Mouse (Mus musculus) embryonic fibroblast, embryonic 13.5 days (primary cell): Measurements from ENCODE around the gene Pld4. TPM values are rescaled to one million over a fixed set of nuclear protein-coding genes. Genes with fewer than 3 reads are reported as not detected.

Source experiments
- H3K27ac ChIP-seq: 2 replicates; pipeline ENCODE4 v1.5.1; 2012; ENCODE audit warnings: low read length, control low read depth, inconsistent platforms; ENCODE audit not compliant: insufficient read depth
- H3K4me1 ChIP-seq: 2 replicates; pipeline ENCODE4 v1.6.1; 2011; ENCODE audit warnings: low read length; ENCODE audit not compliant: control insufficient read depth, insufficient read depth
- H3K4me3 ChIP-seq: 2 replicates; pipeline ENCODE4 v1.5.1; 2011; ENCODE audit warnings: mild to moderate bottlenecking, control low read depth, low read length; ENCODE audit not compliant: insufficient read depth
- CTCF ChIP-seq: IDR thresholded peaks from 2 replicates; pipeline ENCODE4 v1.5.1; 2011; ENCODE audit warnings: mild to moderate bottlenecking, control low read depth, low read length, moderate library complexity, borderline replicate concordance; ENCODE audit not compliant: insufficient read depth
- POLR2A ChIP-seq: IDR thresholded peaks from 2 replicates; pipeline ENCODE4 v1.6.1; 2011; ENCODE audit warnings: low read depth, mild to moderate bottlenecking, control low read depth, low read length, moderate library complexity
- polyA plus RNA-seq: library from polyadenylated mRNA; stranded (reverse); fragments of >200 nt; gene quantifications from 2 replicates; pipeline ENCODE4 v1.2.4, GENCODE M21; 2011; ENCODE audit warnings: low read depth; ENCODE audit not compliant: missing spikeins, insufficient read length

The Pld4 gene
- polyA plus RNA-seq, 1 experiment, result 4.2 TPM

DNA sequence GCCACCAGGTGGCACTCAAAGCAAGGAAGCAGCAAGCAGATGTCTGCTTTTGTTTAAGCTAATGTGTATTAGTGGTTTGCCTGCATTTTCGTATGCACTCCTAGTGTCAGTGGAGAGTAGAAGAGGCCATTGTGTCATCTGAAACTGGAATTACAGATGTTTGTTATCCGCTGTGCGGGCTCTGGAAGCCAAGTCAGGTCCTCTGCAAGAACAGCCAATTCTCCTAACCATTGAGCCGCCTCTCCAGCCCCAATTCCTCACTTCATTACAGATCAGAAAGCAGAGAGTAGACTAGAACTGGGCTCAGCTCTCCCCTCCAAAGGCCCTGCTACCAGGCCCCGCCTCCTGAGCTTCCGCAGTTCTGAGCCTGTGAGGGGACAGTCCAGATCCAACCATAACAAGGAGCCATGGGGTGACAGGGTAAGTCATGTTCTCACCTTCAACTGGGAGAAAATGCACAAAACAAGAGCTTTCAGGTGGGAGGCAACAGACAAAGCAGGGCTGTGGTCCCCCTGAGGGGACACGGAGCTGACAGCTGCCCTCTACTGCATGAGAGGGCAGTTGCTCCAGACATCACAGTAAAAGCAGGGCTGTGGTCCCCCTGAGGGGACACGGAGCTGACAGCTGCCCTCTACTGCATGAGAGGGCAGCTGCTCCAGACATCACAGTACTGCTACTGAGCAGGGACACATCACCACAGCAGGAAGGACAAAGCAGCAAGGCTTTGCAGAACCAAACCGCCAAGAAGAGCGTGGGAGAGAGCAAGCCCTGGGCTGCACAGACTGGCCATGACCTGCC is 13.4 kb upstream of the Pld4 start:
- Histone ChIP-seq H3K4me1 (no peaks in the 10 kb centered on the region), H3K27ac (no peak overlapping the region), H3K4me3 (no peak overlapping the region)
- no peak for TF ChIP-seq POLR2A

DNA sequence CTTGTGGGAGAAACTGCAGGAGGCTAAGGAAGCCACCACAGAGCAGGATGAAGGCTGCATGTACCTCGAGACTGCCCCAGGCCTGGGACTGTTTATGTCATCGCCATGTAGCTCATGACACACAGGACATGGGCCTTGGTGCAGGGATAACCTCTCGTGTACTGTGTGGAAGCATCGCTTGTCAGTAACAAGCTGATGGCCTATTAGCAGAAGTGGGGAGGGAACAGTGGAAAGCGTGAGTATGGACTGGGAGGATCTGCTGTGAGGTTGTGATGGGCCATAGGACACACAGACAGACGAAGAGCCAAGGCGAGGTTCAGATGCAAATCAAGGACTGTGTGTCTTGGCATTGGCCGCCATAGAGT is 12.9 kb upstream of the Pld4 start:
- no peak overlapping the region for H3K27ac ChIP-seq
- no peak overlapping the region for H3K4me3 ChIP-seq
- H3K4me1 ChIP-seq, result no peaks in the 10 kb centered on the region
- TF ChIP-seq CTCF, result no peak
- no peak for TF ChIP-seq POLR2A

DNA sequence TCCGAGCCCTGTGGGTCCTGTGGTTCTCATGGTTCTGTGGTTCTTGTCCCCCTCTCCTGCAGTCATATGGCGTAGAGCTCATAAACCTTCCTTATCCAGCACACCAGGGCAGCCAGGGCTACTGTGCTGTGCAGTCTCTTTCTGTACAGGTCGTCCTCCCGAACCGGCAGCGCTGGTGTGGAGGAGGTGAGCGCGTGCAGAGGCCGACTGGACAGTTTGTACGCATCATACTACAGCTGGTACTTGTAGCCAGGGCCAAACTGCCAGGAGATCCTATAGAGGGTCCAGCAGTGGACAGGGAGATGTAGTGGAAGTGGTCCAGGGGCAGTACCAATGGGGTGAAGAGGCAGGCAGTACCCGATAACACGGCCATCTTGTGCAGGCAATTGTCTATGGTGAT is 9.5 kb upstream of the Pld4 start:
- H3K27ac ChIP-seq, result no peak overlapping the region
- no peak overlapping the region for H3K4me3 ChIP-seq
- TF ChIP-seq POLR2A (no peak), CTCF (no peak)
- H3K4me1 ChIP-seq, result no peaks in the 10 kb centered on the region

DNA sequence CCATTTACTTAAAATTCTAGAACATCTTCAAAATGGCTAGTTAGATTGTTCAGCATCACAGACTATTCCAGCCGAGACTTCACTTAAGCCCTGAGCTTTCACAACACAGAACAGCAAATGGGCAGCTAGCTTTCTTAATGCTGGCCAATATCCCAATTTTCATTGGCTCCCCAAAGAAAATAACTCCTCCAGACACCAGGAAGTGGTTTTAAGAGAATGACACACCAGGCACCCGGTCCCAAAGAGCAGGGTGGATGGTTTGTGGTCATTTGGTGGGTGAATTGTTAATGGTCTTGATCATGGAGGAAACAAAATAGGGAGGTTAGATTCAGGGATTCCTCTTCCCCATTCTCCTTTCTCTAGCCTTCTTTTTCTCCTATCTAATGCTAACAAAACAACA is 8.1 kb upstream of the Pld4 start:
- Histone ChIP-seq H3K4me3 (no peak overlapping the region), H3K4me1 (no peaks in the 10 kb centered on the region), H3K27ac (no peak overlapping the region)
- TF ChIP-seq POLR2A (no peak), CTCF (no peak)

DNA sequence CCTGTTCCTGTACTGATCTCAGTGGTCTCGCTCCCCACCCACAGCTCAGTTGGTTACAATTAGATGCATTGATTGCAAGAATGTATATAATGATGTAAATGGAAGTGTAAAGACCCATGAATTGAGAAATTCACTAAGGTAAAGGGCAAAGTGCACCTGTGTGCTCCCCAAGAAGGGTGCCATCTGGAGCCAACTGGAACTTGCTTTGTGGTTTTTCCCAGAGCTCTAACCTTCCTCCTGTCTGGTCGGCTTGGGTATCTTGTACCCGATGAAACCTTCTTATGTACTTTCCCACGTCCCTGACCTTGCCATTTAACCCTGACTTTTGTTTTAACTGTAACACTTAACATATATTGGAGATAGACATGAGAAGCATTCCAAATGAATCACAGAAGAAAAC is 4.6 kb upstream of the Pld4 start:
- H3K4me3 ChIP-seq, result no peak overlapping the region
- H3K27ac ChIP-seq, result no peak overlapping the region
- H3K4me1 ChIP-seq, result no peaks in the 10 kb centered on the region
- no peak for TF ChIP-seq POLR2A
- no peak for TF ChIP-seq CTCF

DNA sequence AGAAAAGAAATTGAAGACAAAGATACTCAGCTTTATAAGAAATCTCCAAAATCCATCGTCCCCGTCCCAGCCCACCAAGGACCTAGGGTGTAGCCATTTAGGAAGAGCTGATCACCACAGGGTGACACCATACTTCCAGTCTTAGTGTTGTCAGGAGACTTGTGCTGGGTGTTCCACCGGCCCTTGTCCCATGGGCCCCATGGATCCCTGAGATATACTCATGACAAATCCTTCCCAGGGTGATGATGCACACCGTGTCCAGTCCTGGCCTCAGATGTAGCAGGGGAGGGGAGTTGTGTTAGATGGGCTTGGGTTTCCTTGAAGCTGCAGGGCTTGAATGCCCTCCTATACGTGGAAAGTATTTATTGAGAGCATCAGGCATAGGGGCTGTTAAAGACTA is 2.6 kb upstream of the Pld4 start:
- no peak for TF ChIP-seq POLR2A
- no peak for TF ChIP-seq CTCF
- H3K27ac ChIP-seq, result no peak overlapping the region
- H3K4me1 ChIP-seq, result no peaks in the 10 kb centered on the region
- H3K4me3 ChIP-seq, result no peak overlapping the region

DNA sequence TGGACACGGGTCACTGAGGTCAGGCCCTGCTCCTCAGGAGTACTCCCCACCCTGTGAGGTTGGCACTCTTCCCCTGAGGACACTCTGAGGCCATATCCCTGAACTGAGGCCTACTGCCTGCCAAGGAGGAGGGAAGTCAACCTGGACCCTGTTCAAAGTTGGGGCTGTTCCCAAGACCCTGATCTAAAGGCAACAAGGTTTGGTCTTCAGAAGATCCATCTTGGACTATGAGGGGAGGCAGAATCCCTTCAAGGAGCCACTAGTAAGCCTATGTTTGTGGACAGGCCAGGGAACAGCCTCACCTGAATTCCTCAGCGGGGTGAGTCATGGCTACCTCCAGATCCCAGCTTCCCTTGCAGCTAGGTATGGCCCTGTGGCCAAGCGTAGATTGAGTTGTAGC is 984 bp upstream of the Pld4 start:
- no peak overlapping the region for H3K27ac ChIP-seq
- TF ChIP-seq CTCF, result no peak
- TF ChIP-seq POLR2A, result no peak
- H3K4me1 ChIP-seq, result no peaks in the 10 kb centered on the region
- H3K4me3 ChIP-seq, result no peak overlapping the region

DNA sequence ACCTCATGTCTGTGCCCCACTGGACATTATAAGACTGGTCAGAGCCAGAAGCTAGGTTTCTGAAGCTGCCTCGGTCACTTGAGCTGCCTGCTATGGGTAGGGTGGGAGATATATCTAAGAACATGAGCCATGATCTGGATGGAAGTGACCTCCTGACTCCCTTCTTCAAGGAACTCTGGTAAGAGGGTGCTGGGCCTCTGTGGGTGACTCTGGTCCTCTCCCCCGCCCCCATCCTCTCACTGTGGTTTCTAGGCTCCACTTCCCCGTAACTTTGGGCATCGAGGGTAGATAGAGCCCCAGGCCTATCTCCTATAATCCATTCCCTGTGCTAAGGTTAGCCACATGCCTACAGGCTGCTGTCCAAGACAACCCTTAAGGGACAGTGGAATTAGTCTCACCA is 956 bp downstream of the Pld4 start:
- Histone ChIP-seq H3K4me3 (no peak overlapping the region), H3K4me1 (no peaks in the 10 kb centered on the region), H3K27ac (no peak overlapping the region)
- no peak for TF ChIP-seq CTCF
- no peak for TF ChIP-seq POLR2A

DNA sequence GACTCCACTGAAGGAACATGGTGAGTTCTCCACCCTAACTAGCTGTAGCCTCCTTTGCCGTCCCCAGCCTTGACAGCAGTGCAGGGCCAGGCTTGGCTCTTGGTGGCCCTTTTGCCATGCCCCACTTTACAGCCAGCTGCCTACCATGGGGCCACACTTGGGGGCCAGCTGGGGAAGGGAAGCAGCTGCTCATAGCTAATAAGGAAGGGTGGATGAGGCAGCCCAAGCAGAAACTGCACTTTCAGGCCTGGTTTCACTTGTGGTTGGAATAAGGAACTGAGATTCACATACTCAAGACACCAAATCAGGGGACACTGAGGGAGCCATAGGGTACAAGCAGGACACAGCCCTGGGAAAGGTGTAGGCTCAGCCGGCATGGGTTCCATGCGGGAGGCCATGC is 1.6 kb downstream of the Pld4 start:
- no peaks in the 10 kb centered on the region for H3K4me1 ChIP-seq
- TF ChIP-seq POLR2A (no peak), CTCF (no peak)
- H3K27ac ChIP-seq, result no peak overlapping the region
- no peak overlapping the region for H3K4me3 ChIP-seq

DNA sequence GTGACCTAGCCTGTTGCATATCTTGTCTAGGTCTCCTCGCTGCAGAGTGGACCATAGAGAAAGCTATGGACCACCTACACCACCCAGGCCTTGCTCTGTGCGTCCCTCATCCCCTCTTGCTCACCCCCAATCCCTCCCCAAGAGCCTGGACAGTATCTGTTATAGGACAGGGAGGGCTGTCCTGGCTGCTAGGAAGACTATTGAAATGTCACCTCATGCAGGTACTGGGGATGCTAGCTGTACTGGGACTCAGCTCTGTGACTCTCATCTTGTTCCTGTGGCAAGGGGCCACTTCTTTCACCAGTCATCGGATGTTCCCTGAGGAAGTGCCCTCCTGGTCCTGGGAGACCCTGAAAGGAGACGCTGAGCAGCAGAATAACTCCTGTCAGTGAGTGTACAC is 2.7 kb downstream of the Pld4 start:
- no peak for TF ChIP-seq POLR2A
- TF ChIP-seq CTCF, result no peak
- Histone ChIP-seq H3K27ac (no peak overlapping the region), H3K4me3 (no peak overlapping the region), H3K4me1 (no peaks in the 10 kb centered on the region)

DNA sequence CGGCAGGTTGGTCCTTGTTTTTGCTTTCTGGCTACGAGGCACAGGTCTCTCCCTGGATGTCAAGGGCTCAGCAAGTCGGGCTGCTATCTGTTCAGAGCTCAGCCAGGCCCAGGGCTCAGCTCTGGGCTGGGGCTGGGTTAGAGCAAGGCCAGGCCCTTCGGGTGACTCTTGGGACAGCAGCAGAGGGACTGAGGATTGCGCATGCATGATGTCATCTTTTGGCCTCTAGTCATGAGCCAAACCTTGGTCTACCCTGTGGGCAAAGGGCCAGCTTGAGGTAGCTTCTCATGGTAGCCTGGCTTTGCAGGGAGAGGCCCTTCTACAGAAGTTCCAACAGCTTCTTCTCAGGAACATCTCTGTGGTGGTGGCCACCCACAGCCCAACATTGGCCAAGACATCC is 3.7 kb downstream of the Pld4 start:
- no peak for TF ChIP-seq CTCF
- no peak for TF ChIP-seq POLR2A
- Histone ChIP-seq H3K27ac (no peak overlapping the region), H3K4me3 (no peak overlapping the region)

More for the DNA sequence above, 3.7 kb downstream of the Pld4 start:
- H3K4me1 ChIP-seq, result no peaks in the 10 kb centered on the region
